Mouse (Mus musculus): ENCODE results near the gene Axl. TPM values are rescaled to one million over a fixed set of nuclear protein-coding genes. Genes with fewer than 3 reads are reported as not detected.

The Axl gene
- polyA plus RNA-seq, 1 experiment from 2014 or later = 55.0 TPM

- Histone ChIP-seq H3K36me3 (ENCODE audit: inconsistent target) (no peaks in the 10 kb centered on the region), H3K4me3 (ENCODE audit: inconsistent target) (no peak overlapping the region), H3K79me2 (ENCODE audit: inconsistent target) (peaks cover 18% of the 10 kb centered on the region; the same call in 1 of the 2 replicates), H3K27ac (no peak overlapping the region)
- WGBS (ENCODE audit: missing documents) = 73% methylated on average over 8 of the region's 8 CpGs
Observed at GRCm38 (mm10) chr7:25783746-25784145, 4.8 kb downstream of the Axl start.

- H3K27ac ChIP-seq = no peak overlapping the region
- WGBS (ENCODE audit: missing documents) = 41% methylated on average over 6 of the region's 6 CpGs
- H3K79me2 ChIP-seq (ENCODE audit: inconsistent target) = peaks cover 12% of the 10 kb centered on the region; the same call in 1 of the 2 replicates
- no peak overlapping the region for H3K4me3 ChIP-seq (ENCODE audit: inconsistent target)
- 0 out of 2 replicates have a peak, but pooled peaks cover 7% of the 10 kb centered on the region for H3K36me3 ChIP-seq (ENCODE audit: inconsistent target)
Observed at GRCm38 (mm10) chr7:25782744-25783143, 5.8 kb downstream of the Axl start.

- 56% methylated on average over 10 of the region's 11 CpGs for WGBS (ENCODE audit: missing documents)
- Histone ChIP-seq H3K4me3 (ENCODE audit: inconsistent target) (no peak overlapping the region), H3K27ac (no peak overlapping the region), H3K36me3 (ENCODE audit: inconsistent target) (0 out of 2 replicates have a peak, but pooled peaks cover 7% of the 10 kb centered on the region), H3K79me2 (ENCODE audit: inconsistent target) (peaks cover 6% of the 10 kb centered on the region; the same call in 1 of the 2 replicates)
Observed at GRCm38 (mm10) chr7:25781937-25782610, 6.4 kb downstream of the Axl start.

GRCm38 (mm10) chr7:25781321-25781936, 7.1 kb downstream of the Axl start:
- H3K4me3 ChIP-seq (ENCODE audit: inconsistent target) = no peak overlapping the region
- no peak overlapping the region for H3K27ac ChIP-seq
- H3K36me3 ChIP-seq (ENCODE audit: inconsistent target) = 0 out of 2 replicates have a peak, but pooled peaks cover 7% of the 10 kb centered on the region
- 12% methylated on average over 28 of the region's 33 CpGs for WGBS (ENCODE audit: missing documents)
- H3K79me2 ChIP-seq (ENCODE audit: inconsistent target) = peaks cover 4% of the 10 kb centered on the region; the same call in 1 of the 2 replicates

GRCm38 (mm10) chr7:25780753-25781152, 7.8 kb downstream of the Axl start:
- 87% methylated on average over 4 of the region's 4 CpGs for WGBS (ENCODE audit: missing documents)
- no peak overlapping the region for H3K4me3 ChIP-seq (ENCODE audit: inconsistent target)
- 0 out of 2 replicates have a peak, but pooled peaks cover 7% of the 10 kb centered on the region for H3K36me3 ChIP-seq (ENCODE audit: inconsistent target)
- H3K79me2 ChIP-seq (ENCODE audit: inconsistent target) = peaks cover 2% of the 10 kb centered on the region; the same call in 1 of the 2 replicates
- no peak overlapping the region for H3K27ac ChIP-seq

- no peak overlapping the region for H3K4me3 ChIP-seq (ENCODE audit: inconsistent target)
- H3K27ac ChIP-seq = no peak overlapping the region
- 90% methylated on average over 5 of the region's 5 CpGs for WGBS (ENCODE audit: missing documents)
- 0 out of 2 replicates have a peak, but pooled peaks cover 7% of the 10 kb centered on the region for H3K36me3 ChIP-seq (ENCODE audit: inconsistent target)
- H3K79me2 ChIP-seq (ENCODE audit: inconsistent target) = no peaks in the 10 kb centered on the region
Observed at GRCm38 (mm10) chr7:25780021-25780420, 8.5 kb downstream of the Axl start.

- Histone ChIP-seq H3K4me3 (ENCODE audit: inconsistent target) (no peak overlapping the region), H3K36me3 (ENCODE audit: inconsistent target) (peaks cover 33% of the 10 kb centered on the region), H3K79me2 (ENCODE audit: inconsistent target) (no peaks in the 10 kb centered on the region), H3K27ac (no peak overlapping the region)
- WGBS (ENCODE audit: missing documents) = 98% methylated on average over 5 of the region's 5 CpGs
Observed at GRCm38 (mm10) chr7:25768229-25768628, 20.3 kb downstream of the Axl start.

- H3K36me3 ChIP-seq (ENCODE audit: inconsistent target) = peaks cover 31% of the 10 kb centered on the region
- no peak overlapping the region for H3K27ac ChIP-seq
- no peaks in the 10 kb centered on the region for H3K79me2 ChIP-seq (ENCODE audit: inconsistent target)
- WGBS (ENCODE audit: missing documents) = 76% methylated on average over 4 of the region's 6 CpGs
- no peak overlapping the region for H3K4me3 ChIP-seq (ENCODE audit: inconsistent target)
Observed at GRCm38 (mm10) chr7:25766108-25766507, 22.4 kb downstream of the Axl start.

- Histone ChIP-seq H3K27ac (no peak overlapping the region), H3K4me3 (ENCODE audit: inconsistent target) (no peak overlapping the region), H3K36me3 (ENCODE audit: inconsistent target) (peaks cover 30% of the 10 kb centered on the region), H3K79me2 (ENCODE audit: inconsistent target) (no peaks in the 10 kb centered on the region)
- WGBS (ENCODE audit: missing documents) = 68% methylated on average over 4 of the region's 5 CpGs
Observed at GRCm38 (mm10) chr7:25764221-25764620, 24.3 kb downstream of the Axl start.

- H3K36me3 ChIP-seq (ENCODE audit: inconsistent target) = peaks cover 29% of the 10 kb centered on the region
- no peak overlapping the region for H3K27ac ChIP-seq
- no peak overlapping the region for H3K4me3 ChIP-seq (ENCODE audit: inconsistent target)
- whole genome bisulfite sequencing (ENCODE audit: missing documents) = 80% methylated on average over 11 of the region's 11 CpGs
- H3K79me2 ChIP-seq (ENCODE audit: inconsistent target) = no peaks in the 10 kb centered on the region
Observed at GRCm38 (mm10) chr7:25763678-25764077, 24.8 kb downstream of the Axl start.

GRCm38 (mm10) chr7:25761354-25761753, 27.2 kb downstream of the Axl start:
- H3K79me2 ChIP-seq (ENCODE audit: inconsistent target) = no peaks in the 10 kb centered on the region
- H3K36me3 ChIP-seq (ENCODE audit: inconsistent target) = peaks cover 27% of the 10 kb centered on the region
- WGBS (ENCODE audit: missing documents) = 77% methylated on average over 10 of the region's 10 CpGs
- H3K27ac ChIP-seq = no peak overlapping the region
- H3K4me3 ChIP-seq (ENCODE audit: inconsistent target) = no peak overlapping the region

- H3K4me3 ChIP-seq (ENCODE audit: inconsistent target) = peak overlapping the region; percentile 48
- peaks cover 14% of the 10 kb centered on the region for H3K36me3 ChIP-seq (ENCODE audit: inconsistent target)
- under 1% methylated on average over 18 of the region's 18 CpGs for WGBS (ENCODE audit: missing documents)
- peak overlapping the region; percentile 94 for H3K27ac ChIP-seq
- peaks cover 31% of the 10 kb centered on the region for H3K79me2 ChIP-seq (ENCODE audit: inconsistent target)
Observed at GRCm38 (mm10) chr7:25756011-25756410, 32.5 kb downstream of the Axl start.

GRCm38 (mm10) chr7:25755468-25755833, 33.1 kb downstream of the Axl start:
- H3K79me2 ChIP-seq (ENCODE audit: inconsistent target) = peaks cover 37% of the 10 kb centered on the region
- H3K36me3 ChIP-seq (ENCODE audit: inconsistent target) = peaks cover 18% of the 10 kb centered on the region
- peak overlapping the region; percentile 48 for H3K4me3 ChIP-seq (ENCODE audit: inconsistent target)
- H3K27ac ChIP-seq = peak overlapping the region; percentile 94
- 0% methylated on average over 15 of the region's 15 CpGs for WGBS (ENCODE audit: missing documents)

GRCm38 (mm10) chr7:25754738-25755467, 33.6 kb downstream of the Axl start, which contains the start of gene Hnrnpul1:
Gene Hnrnpul1, minus strand, starts transcription at chr7:25754757.
- Histone ChIP-seq H3K27ac (peak within 1 kb of the TSS; percentile 94), H3K36me3 (ENCODE audit: inconsistent target) (peaks cover 18% of the 10 kb centered on the region; the same call in 1 of the 2 replicates), H3K4me3 (ENCODE audit: inconsistent target) (peak within 1 kb of the TSS; percentile 84), H3K79me2 (ENCODE audit: inconsistent target) (peaks cover 42% of the 10 kb centered on the region)
- under 1% methylated on average over 51 of the region's 55 CpGs for whole genome bisulfite sequencing (ENCODE audit: missing documents)

- WGBS (ENCODE audit: missing documents) = under 1% methylated on average over 30 of the region's 30 CpGs
- peaks cover 24% of the 10 kb centered on the region; the same call in 1 of the 2 replicates for H3K36me3 ChIP-seq (ENCODE audit: inconsistent target)
- H3K27ac ChIP-seq = peak overlapping the region; percentile 68
- peaks cover 48% of the 10 kb centered on the region for H3K79me2 ChIP-seq (ENCODE audit: inconsistent target)
- H3K4me3 ChIP-seq (ENCODE audit: inconsistent target) = peak overlapping the region; percentile 84; the same call in 1 of the 2 replicates
Observed at GRCm38 (mm10) chr7:25754439-25754737, 34.1 kb downstream of the Axl start.

Data from macrophage (primary cell).